Mouse (Mus musculus) cerebellum, adult 2 months (tissue): ENCODE measurements around the gene Col4a3. TPM values are rescaled to one million over a fixed set of nuclear protein-coding genes. Genes with fewer than 3 reads are reported as not detected.

ENCODE experiments used
- DNase-seq, 2 experiments: peaks; one replicate each; pipeline ENCODE4 v3.0.0; 2021
- H3K27ac ChIP-seq: fragments of 200-500 bp; 2 replicates; pipeline ENCODE4 v1.5.1; 2012; ENCODE audit warnings: low read length, control low read depth, inconsistent platforms; ENCODE audit not compliant: insufficient read depth
- H3K27me3 ChIP-seq: fragments of 200-500 bp; 2 replicates; pipeline ENCODE4 v1.6.1; 2012; ENCODE audit warnings: inconsistent platforms, mild to moderate bottlenecking, low read length, moderate library complexity; ENCODE audit not compliant: control insufficient read depth, insufficient read depth
- H3K4me1 ChIP-seq: fragments of 200-500 bp; 2 replicates; pipeline ENCODE4 v1.6.1; 2011; ENCODE audit warnings: low read length; ENCODE audit not compliant: control insufficient read depth, insufficient read depth
- H3K4me3 ChIP-seq: fragments of 200-500 bp; replicated peaks from 2 replicates; pipeline ENCODE3; 2011; ENCODE audit warnings: mild to moderate bottlenecking, low read depth, low read length, control low read depth; ENCODE audit not compliant: insufficient read depth
- CTCF ChIP-seq: fragments of 200-500 bp; IDR thresholded peaks from 2 replicates; pipeline ENCODE4 v1.5.1; 2011; ENCODE audit warnings: low read depth, mild to moderate bottlenecking, control low read depth, low read length, moderate library complexity, borderline replicate concordance; ENCODE audit not compliant: insufficient read depth
- POLR2A ChIP-seq: fragments of 200-500 bp; IDR thresholded peaks from 2 replicates; pipeline ENCODE4 v1.6.1; 2011; ENCODE audit warnings: low read length, control low read depth, borderline replicate concordance; ENCODE audit not compliant: insufficient read depth
- WGBS: fragments of 180-500 bp; shearing (Covaris S2); methylation state at CpG from one replicate; pipeline ENCODE4 v1.1.7; 2018; 5-methylcytosine and 5-hydroxymethylcytosine counted together
- polyA plus RNA-seq: library from polyadenylated mRNA; depleted of rRNA; stranded (reverse); fragments of >200 nt; gene quantifications from 2 replicates; pipeline ENCODE4 v1.2.3, GENCODE M21; 2012

Gene Col4a3
- polyA plus RNA-seq, 1 experiment, result 0.54 TPM

DNA sequence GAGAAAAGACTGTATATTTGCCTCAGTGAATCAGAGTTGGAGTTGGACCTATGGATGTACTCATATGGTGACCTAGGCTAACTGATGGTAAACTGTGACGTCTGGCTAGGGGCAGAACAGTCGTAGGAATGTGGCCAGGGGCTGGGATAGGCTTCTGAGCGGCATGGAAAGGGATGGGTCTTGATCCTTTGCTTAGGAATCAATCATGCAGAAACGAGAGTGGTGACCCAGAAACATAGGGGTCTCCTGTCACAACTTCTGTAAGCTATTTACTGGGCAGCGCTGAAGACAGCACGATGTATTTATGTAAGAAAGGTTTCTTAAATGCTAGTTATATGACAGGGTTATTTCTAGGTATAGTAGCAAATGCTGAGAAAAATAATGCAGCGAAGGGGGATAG, 67.3 kb downstream of the Col4a3 start:
- no peaks in the 10 kb centered on the region for H3K4me1 ChIP-seq
- no peak overlapping the region for H3K27ac ChIP-seq
- 42% methylated on average over 7 of the region's 7 CpGs for WGBS
- no peak for DNase-seq
- TF ChIP-seq POLR2A (no peak), CTCF (no peak)
- H3K4me3 ChIP-seq, result no peak overlapping the region
- no peaks in the 10 kb centered on the region for H3K27me3 ChIP-seq

DNA sequence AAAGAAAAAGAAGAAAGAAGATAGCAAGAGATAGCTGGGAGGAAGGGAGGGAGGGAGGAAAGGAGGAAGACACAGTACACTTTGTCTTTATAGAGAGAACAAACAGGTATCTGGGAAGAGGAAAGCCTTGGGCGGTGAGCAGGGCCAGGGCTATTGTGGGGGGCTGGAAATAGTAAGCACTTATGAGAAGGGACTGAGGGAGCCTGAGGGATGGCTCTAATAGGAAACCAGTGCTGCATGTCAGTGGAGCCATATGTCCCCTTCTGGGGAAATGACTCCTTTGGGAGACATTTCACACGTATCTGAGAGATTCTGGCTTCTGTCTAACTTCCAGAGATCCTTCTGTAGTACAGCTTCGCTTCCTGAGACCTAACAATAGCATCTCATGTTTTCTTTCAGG, 69.7 kb downstream of the Col4a3 start:
- Histone ChIP-seq H3K27ac (no peak overlapping the region), H3K27me3 (no peaks in the 10 kb centered on the region), H3K4me3 (no peak overlapping the region), H3K4me1 (no peaks in the 10 kb centered on the region)
- TF ChIP-seq POLR2A (no peak), CTCF (no peak)
- no peak for DNase-seq
- WGBS, result 52% methylated on average over 3 of the region's 3 CpGs

DNA sequence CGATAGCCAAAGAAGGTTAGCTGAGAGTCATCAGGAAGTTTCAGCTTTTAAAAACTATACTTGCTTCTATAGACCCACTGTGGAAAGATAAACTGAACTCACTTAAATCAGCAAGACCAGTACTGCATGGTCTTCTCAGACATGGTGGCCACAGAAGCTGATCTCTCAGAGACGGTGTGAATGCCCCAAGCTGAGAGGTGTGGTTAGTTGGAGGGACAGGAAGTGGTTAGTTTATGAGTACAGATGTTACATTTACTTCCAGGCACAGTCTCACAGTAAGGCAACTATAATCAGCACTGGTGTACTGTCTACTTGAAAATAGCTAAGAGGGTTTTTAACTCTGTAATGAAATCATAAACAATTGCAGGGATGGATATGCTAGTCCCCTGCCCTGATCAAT, 75.5 kb downstream of the Col4a3 start:
- Histone ChIP-seq H3K27me3 (no peaks in the 10 kb centered on the region), H3K4me3 (no peak overlapping the region), H3K4me1 (no peaks in the 10 kb centered on the region), H3K27ac (no peak overlapping the region)
- TF ChIP-seq POLR2A (no peak), CTCF (no peak)
- no peak for DNase-seq
- 90% methylated on average over 2 of the region's 2 CpGs for WGBS

DNA sequence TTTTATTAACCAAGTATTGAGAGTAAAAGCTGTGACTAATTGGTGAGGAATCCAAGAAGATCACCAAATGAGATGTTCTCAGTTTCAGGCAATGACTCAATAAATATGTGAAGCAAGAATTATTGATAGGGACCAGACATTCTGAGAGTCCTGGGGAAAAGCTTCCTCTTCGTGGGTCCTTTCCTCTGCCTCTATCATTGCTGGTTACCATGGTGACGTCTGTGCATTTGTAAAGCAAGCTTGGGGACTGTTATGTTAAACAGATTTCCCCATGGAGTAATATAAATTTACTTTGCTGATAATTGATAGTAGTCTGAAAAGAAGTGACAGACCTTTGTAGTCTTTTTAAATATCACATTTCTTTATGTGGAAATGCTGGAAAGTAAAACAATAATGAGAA, 76.8 kb downstream of the Col4a3 start:
- TF ChIP-seq CTCF (no peak), POLR2A (no peak)
- no peaks in the 10 kb centered on the region for H3K4me1 ChIP-seq
- H3K27me3 ChIP-seq, result no peaks in the 10 kb centered on the region
- no peak overlapping the region for H3K27ac ChIP-seq
- no peak overlapping the region for H3K4me3 ChIP-seq
- DNase-seq, result no peak
- WGBS, result 25% methylated on average over 2 of the region's 2 CpGs

DNA sequence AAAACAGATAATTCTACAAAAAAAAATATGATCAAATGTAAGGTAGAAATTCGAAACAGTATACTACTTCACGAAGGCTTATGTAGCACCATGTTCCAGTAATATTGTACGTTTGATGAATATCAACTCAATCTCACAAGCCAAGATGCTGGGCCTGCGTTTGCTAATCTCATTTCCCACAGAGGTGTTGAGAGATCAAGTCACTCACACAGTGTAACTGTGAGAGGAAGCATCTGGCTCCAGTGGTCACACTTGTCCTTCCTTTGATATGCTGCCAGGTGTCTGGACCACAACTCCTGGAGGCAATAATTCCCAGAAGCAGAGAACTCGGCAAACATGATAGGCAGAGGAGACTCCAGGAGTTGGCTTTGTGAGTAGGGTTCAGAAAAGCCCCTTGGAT, 99.6 kb downstream of the Col4a3 start:
- DNase-seq, result no peak
- Histone ChIP-seq H3K4me3 (no peak overlapping the region), H3K27me3 (no peaks in the 10 kb centered on the region), H3K4me1 (no peaks in the 10 kb centered on the region), H3K27ac (no peak overlapping the region)
- 78% methylated on average over 5 of the region's 5 CpGs for WGBS
- TF ChIP-seq CTCF (no peak), POLR2A (no peak)

DNA sequence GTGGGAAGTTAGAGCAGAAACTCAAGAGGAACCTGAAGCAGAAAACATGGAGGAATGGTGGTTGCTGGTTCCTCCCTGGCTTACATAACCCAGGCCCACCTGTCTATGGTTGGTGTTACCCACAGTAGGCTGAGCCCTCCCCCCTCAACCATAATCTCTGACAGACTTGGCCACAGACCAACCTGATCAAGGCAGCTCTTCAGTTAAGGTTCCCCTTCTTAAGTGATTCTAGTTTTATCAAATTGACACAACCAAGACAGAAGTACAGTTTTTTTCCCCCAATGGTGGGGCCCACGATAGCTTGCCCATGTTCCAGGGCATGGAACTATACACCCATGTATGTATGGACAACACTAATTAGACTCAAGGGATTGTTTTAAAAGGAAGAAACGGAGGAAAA, 100.1 kb downstream of the Col4a3 start:
- no peaks in the 10 kb centered on the region for H3K27me3 ChIP-seq
- DNase-seq, result no peak
- H3K4me1 ChIP-seq, result no peaks in the 10 kb centered on the region
- H3K27ac ChIP-seq, result no peak overlapping the region
- WGBS, result 82% methylated on average over 2 of the region's 2 CpGs
- H3K4me3 ChIP-seq, result no peak overlapping the region
- TF ChIP-seq POLR2A (no peak), CTCF (no peak)

DNA sequence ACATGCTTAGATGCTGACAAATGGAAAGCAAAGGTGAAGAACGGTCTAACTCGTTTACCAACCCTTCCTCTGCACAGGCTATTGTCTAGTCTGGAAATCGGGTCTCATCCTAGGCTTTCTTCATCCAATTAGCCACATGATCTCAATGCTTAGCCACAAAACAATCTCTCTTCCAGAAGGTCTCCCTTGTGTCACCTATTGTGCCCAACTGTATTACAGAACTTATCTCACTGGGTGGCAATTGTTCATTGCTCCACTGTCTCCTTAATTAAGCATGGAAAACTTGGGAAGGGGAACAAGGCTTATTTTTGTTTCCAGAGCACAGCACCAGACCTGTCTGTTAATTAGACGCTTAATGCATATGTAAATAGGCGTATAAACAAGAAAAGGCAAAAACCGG, 101.2 kb downstream of the Col4a3 start:
- Histone ChIP-seq H3K4me3 (no peak overlapping the region), H3K27me3 (no peaks in the 10 kb centered on the region), H3K4me1 (no peaks in the 10 kb centered on the region), H3K27ac (no peak overlapping the region)
- 20% methylated on average over 6 of the region's 6 CpGs for WGBS
- no peak for DNase-seq
- no peak for TF ChIP-seq POLR2A
- TF ChIP-seq CTCF, result no peak

DNA sequence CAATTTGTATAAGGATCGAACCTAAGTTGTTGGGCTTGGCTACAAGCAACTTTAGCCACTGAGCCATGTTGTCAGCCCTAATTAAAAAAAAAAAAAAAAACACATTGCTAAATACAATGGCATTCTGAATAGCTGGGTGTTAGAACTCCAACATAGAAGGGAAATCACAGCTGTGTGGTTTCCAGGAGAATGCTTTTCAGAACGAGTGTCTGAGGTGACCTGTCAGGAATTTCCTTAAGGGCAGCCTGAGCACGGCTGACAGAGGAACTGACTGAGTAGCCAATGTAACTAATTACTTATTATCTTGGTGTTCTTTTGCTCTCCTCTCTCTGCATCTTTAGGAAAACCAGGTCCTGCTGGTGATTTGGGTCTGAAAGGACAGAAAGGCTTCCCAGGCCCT, 109.2 kb downstream of the Col4a3 start:
- Histone ChIP-seq H3K27me3 (no peaks in the 10 kb centered on the region), H3K27ac (no peak overlapping the region), H3K4me3 (no peak overlapping the region), H3K4me1 (no peaks in the 10 kb centered on the region)
- TF ChIP-seq POLR2A (no peak), CTCF (no peak)
- no peak for DNase-seq
- WGBS, result 44% methylated on average over 3 of the region's 3 CpGs

DNA sequence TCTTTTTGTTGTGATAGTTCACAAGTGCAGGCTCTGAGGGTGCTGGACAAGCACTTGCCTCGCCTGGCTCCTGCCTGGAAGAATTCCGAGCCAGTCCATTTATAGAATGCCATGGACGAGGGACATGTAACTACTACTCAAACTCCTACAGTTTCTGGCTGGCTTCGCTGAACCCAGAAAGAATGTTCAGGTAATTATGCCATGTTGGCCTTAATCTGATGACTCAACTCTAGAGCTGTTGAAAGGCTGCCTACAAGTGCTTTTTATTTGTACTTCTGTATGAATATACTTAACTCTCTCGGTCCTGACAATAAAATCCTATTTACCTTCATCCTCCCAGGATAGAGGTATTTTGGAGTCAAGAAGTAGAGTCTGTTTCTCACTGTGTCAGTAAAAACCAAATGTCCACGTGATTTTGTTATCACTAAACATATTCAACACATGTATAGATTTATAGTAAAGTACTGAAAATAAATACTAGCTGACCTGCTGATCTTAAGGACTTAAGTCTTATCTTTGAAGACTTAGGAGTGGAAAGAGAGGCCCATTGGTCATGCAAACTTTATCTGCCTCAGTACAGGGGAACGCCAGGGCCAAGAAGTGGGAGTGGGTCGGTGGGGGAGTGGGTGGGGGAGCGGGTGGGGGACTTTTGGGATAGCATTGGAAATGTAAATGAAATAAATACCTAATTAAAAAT, 131.2 kb downstream of the Col4a3 start:
- no peak overlapping the region for H3K4me3 ChIP-seq
- DNase-seq, result no peak
- no peak overlapping the region for H3K27ac ChIP-seq
- H3K27me3 ChIP-seq, result no peaks in the 10 kb centered on the region
- WGBS, result 70% methylated on average over 9 of the region's 9 CpGs
- H3K4me1 ChIP-seq, result no peaks in the 10 kb centered on the region
- TF ChIP-seq POLR2A, result no peak
- no peak for TF ChIP-seq CTCF
